ENCODE assay signal across 18 mouse cellular contexts in genomic region chr17:7680658-7681057, GRCm38 (mm10).
A peak's percentile ranks its signal among the peaks of the same experiment; 100 is the strongest.
DNase-seq lines count a peak whose midpoint lies in the region; ATAC-seq and TF ChIP-seq lines count a peak whose summit lies in the region.
"Had no signal": no experiment of that assay in that cellular context is flagged by ENCODE, and none has a peak within 500 bp of the region (broad histone marks: within the 10 kb centered on the region; RNA-seq: fewer than 3 reads in every experiment).

No protein-coding gene starts in this region.

- TF ChIP-seq CTCF in lung, adult 2 months (IDR thresholded peaks at IDR 0.05; ENCODE audit: insufficient read depth, low read length): no peak
- no peak for TF ChIP-seq CTCF in heart, adult 2 months (IDR thresholded peaks at IDR 0.05)

- no peak overlapping the region for H3K9ac ChIP-seq in heart, adult 2 months (ENCODE audit: low read depth, low read length)
- no peak overlapping the region for H3K9ac ChIP-seq in hindbrain, embryonic 13.5 days
- H3K9ac ChIP-seq: hindbrain, embryonic 15.5 days; liver, embryonic 13.5 days had no signal

- H3K4me2 ChIP-seq in hindbrain, embryonic 13.5 days: no peak overlapping the region
- H3K4me2 ChIP-seq: hindbrain, embryonic 15.5 days; liver, embryonic 13.5 days had no signal

- no peaks in the 10 kb centered on the region for H3K4me1 ChIP-seq in lung, adult 2 months (ENCODE audit: control insufficient read depth, insufficient read depth, low read length)
- peaks cover 1% of the 10 kb centered on the region; the same call in 1 of the 2 replicates for H3K4me1 ChIP-seq in heart, adult 2 months (ENCODE audit: control insufficient read depth, insufficient read depth, low read length)
- no peaks in the 10 kb centered on the region for H3K4me1 ChIP-seq in hindbrain, embryonic 13.5 days (replicated peaks)
- H3K4me1 ChIP-seq: hindbrain, embryonic 15.5 days; limb, embryonic 10.5 days; liver, embryonic 13.5 days had no signal

- no peaks in the 10 kb centered on the region for H3K27me3 ChIP-seq in heart, adult 2 months (ENCODE audit: control insufficient read depth, insufficient read depth, low read length)
- no peaks in the 10 kb centered on the region for H3K27me3 ChIP-seq in hindbrain, embryonic 13.5 days
- H3K27me3 ChIP-seq: hindbrain, embryonic 15.5 days; liver, embryonic 13.5 days had no signal

- 69% methylated on average over 9 of the region's 9 CpGs for WGBS in lung, adult 2 months
- 66% methylated on average over 9 of the region's 9 CpGs for WGBS in heart, adult 2 months
- 90% methylated on average over 9 of the region's 9 CpGs for WGBS in hindbrain, embryonic 13.5 days

- H3K27ac ChIP-seq in heart, adult 2 months: no peak overlapping the region
- no peak overlapping the region for H3K27ac ChIP-seq in hindbrain, embryonic 13.5 days
- H3K27ac ChIP-seq: hindbrain, embryonic 15.5 days; limb, embryonic 10.5 days; liver, embryonic 13.5 days had no signal

- TF ChIP-seq POLR2A in lung, adult 2 months (IDR thresholded peaks at IDR 0.05; ENCODE audit: borderline replicate concordance, extremely low read depth, low read depth, low read length): no peak
- no peak for TF ChIP-seq POLR2A in heart, adult 2 months (IDR thresholded peaks at IDR 0.05; ENCODE audit: insufficient read depth, low read depth, low read length)

- ATAC-seq in hindbrain, embryonic 13.5 days (ENCODE audit: low FRiP score): no peak
- ATAC-seq: intestine, postnatal 0 days had no signal

- peak; percentile 8 for DNase-seq in lung, postnatal 36 days
- DNase-seq in lung, adult 2 months: no peak
- peak; percentile 30 to 55 for DNase-seq in heart, adult 2 months
- peak; percentile 55 to 61 for DNase-seq in heart, postnatal 10 days
- no peak for DNase-seq in left cerebral cortex, postnatal 36 days (ENCODE audit: low spot score in 2 of 2)
- DNase-seq in left cerebral cortex, adult 8-10 months (ENCODE audit: low spot score in 2 of 2): no peak
- DNase-seq: cerebellum, postnatal 10 days; embryo, embryonic 11 days; layer of hippocampus, postnatal 36 days; liver, embryonic 13.5 days; midbrain, embryonic 14.5 days; right cerebral cortex, postnatal 25 days; thymus, adult 2 months had no signal

- H3K79me2 ChIP-seq in heart, adult 2 months (replicated peaks; ENCODE audit: control insufficient read depth, insufficient read depth, low read length): no peaks in the 10 kb centered on the region

- TF ChIP-seq EP300 in heart, adult 2 months (IDR thresholded peaks at IDR 0.05; ENCODE audit: insufficient read depth, low read depth, low read length): no peak

- no peaks in the 10 kb centered on the region for H3K36me3 ChIP-seq in heart, adult 2 months (ENCODE audit: control insufficient read depth, insufficient read depth, low read length)
- H3K36me3 ChIP-seq in hindbrain, embryonic 13.5 days: no peaks in the 10 kb centered on the region
- H3K36me3 ChIP-seq: hindbrain, embryonic 15.5 days; limb, embryonic 10.5 days; liver, embryonic 13.5 days had no signal

- intact Hi-C loops in heart, adult 2 months (cut with DNase I): no loop called here
- intact Hi-C loops in heart, postnatal 10 days (cut with DNase I): no loop called here
- intact Hi-C loops in left cerebral cortex, postnatal 36 days (cut with DNase I): no loop called here

- no peak overlapping the region for H3K4me3 ChIP-seq in lung, adult 2 months (replicated peaks; ENCODE audit: extremely low read depth, low read depth, low read length)
- H3K4me3 ChIP-seq in heart, adult 2 months: no peak overlapping the region
- no peak overlapping the region for H3K4me3 ChIP-seq in hindbrain, embryonic 13.5 days
- H3K4me3 ChIP-seq: erythroblast, embryonic 14.5 days; hindbrain, embryonic 15.5 days; limb, embryonic 10.5 days; liver, embryonic 13.5 days had no signal

- H3K9me3 ChIP-seq in hindbrain, embryonic 13.5 days: no peaks in the 10 kb centered on the region
- H3K9me3 ChIP-seq: hindbrain, embryonic 15.5 days; limb, embryonic 10.5 days; liver, embryonic 13.5 days had no signal

Comparison
In these comparisons a context has a peak if more than half of its experiments do, and no peak if none do; other contexts are left out.
1. DNase-seq: peak in lung, postnatal 36 days (single experiment), heart, adult 2 months (2 of 2) and heart, postnatal 10 days (2 of 2); none in lung, adult 2 months (single experiment), left cerebral cortex, postnatal 36 days (0 of 2) and left cerebral cortex, adult 8-10 months (0 of 2).